Mouse (Mus musculus) cerebellum, adult 2 months (tissue): Measurements from ENCODE around the gene Rbpj. TPM values are rescaled to one million over a fixed set of nuclear protein-coding genes. Genes with fewer than 3 reads are reported as not detected.

Experiments
- DNase-seq, 2 experiments: peaks; one replicate each; pipeline ENCODE4 v3.0.0; 2021
- H3K27ac ChIP-seq: fragments of 200-500 bp; 2 replicates; pipeline ENCODE4 v1.5.1; 2012; ENCODE audit warnings: low read length, control low read depth, inconsistent platforms; ENCODE audit not compliant: insufficient read depth
- H3K27me3 ChIP-seq: fragments of 200-500 bp; 2 replicates; pipeline ENCODE4 v1.6.1; 2012; ENCODE audit warnings: inconsistent platforms, mild to moderate bottlenecking, low read length, moderate library complexity; ENCODE audit not compliant: control insufficient read depth, insufficient read depth
- H3K4me1 ChIP-seq: fragments of 200-500 bp; 2 replicates; pipeline ENCODE4 v1.6.1; 2011; ENCODE audit warnings: low read length; ENCODE audit not compliant: control insufficient read depth, insufficient read depth
- H3K4me3 ChIP-seq: fragments of 200-500 bp; replicated peaks from 2 replicates; pipeline ENCODE3; 2011; ENCODE audit warnings: mild to moderate bottlenecking, low read depth, low read length, control low read depth; ENCODE audit not compliant: insufficient read depth
- CTCF ChIP-seq: fragments of 200-500 bp; IDR thresholded peaks from 2 replicates; pipeline ENCODE4 v1.5.1; 2011; ENCODE audit warnings: low read depth, mild to moderate bottlenecking, control low read depth, low read length, moderate library complexity, borderline replicate concordance; ENCODE audit not compliant: insufficient read depth
- POLR2A ChIP-seq: fragments of 200-500 bp; IDR thresholded peaks from 2 replicates; pipeline ENCODE4 v1.6.1; 2011; ENCODE audit warnings: low read length, control low read depth, borderline replicate concordance; ENCODE audit not compliant: insufficient read depth
- WGBS: fragments of 180-500 bp; shearing (Covaris S2); methylation state at CpG from one replicate; pipeline ENCODE4 v1.1.7; 2018; 5-methylcytosine and 5-hydroxymethylcytosine counted together
- polyA plus RNA-seq: library from polyadenylated mRNA; depleted of rRNA; stranded (reverse); fragments of >200 nt; gene quantifications from 2 replicates; pipeline ENCODE4 v1.2.3, GENCODE M21; 2012

Gene Rbpj
- polyA plus RNA-seq, 1 experiment, result 19.6 TPM

GRCm38 (mm10) chr5:53519131-53519530, 53.2 kb downstream of the Rbpj start:
- no peaks in the 10 kb centered on the region for H3K27me3 ChIP-seq
- peaks cover 6% of the 10 kb centered on the region for H3K4me1 ChIP-seq
- no peak overlapping the region for H3K27ac ChIP-seq
- TF ChIP-seq CTCF, result no peak
- no peak for TF ChIP-seq POLR2A
- 74% methylated on average over 4 of the region's 4 CpGs for WGBS
- DNase-seq, result no peak
- no peak overlapping the region for H3K4me3 ChIP-seq

- WGBS, result 89% methylated on average over 10 of the region's 10 CpGs
- no peak for TF ChIP-seq CTCF
- TF ChIP-seq POLR2A, result no peak
- DNase-seq, result no peak
- Histone ChIP-seq H3K27me3 (no peaks in the 10 kb centered on the region), H3K27ac (no peak overlapping the region), H3K4me1 (peaks cover 10% of the 10 kb centered on the region), H3K4me3 (no peak overlapping the region)
Observed at GRCm38 (mm10) chr5:53519998-53520577, 54.1 kb downstream of the Rbpj start.

GRCm38 (mm10) chr5:53523046-53523445, 57.1 kb downstream of the Rbpj start:
- 41% methylated on average over 3 of the region's 3 CpGs for WGBS
- peaks cover 10% of the 10 kb centered on the region for H3K4me1 ChIP-seq
- H3K4me3 ChIP-seq, result no peak overlapping the region
- no peaks in the 10 kb centered on the region for H3K27me3 ChIP-seq
- DNase-seq, result peak; percentile 26 to 35
- H3K27ac ChIP-seq, result no peak overlapping the region
- no peak for TF ChIP-seq POLR2A
- no peak for TF ChIP-seq CTCF

- 96% methylated on average over 7 of the region's 7 CpGs for WGBS
- no peak for DNase-seq
- no peak overlapping the region for H3K4me3 ChIP-seq
- H3K27ac ChIP-seq, result no peak overlapping the region
- H3K27me3 ChIP-seq, result no peaks in the 10 kb centered on the region
- no peak for TF ChIP-seq CTCF
- TF ChIP-seq POLR2A, result no peak
- peaks cover 10% of the 10 kb centered on the region for H3K4me1 ChIP-seq
Observed at GRCm38 (mm10) chr5:53524162-53524561, 58.2 kb downstream of the Rbpj start.

- H3K27ac ChIP-seq, result no peak overlapping the region
- peak; percentile 8 to 13 for DNase-seq
- no peak overlapping the region for H3K4me3 ChIP-seq
- TF ChIP-seq POLR2A, result no peak
- no peak for TF ChIP-seq CTCF
- WGBS, result 84% methylated on average over 5 of the region's 5 CpGs
- no peaks in the 10 kb centered on the region for H3K27me3 ChIP-seq
- peaks cover 10% of the 10 kb centered on the region for H3K4me1 ChIP-seq
Observed at GRCm38 (mm10) chr5:53524831-53525230, 58.9 kb downstream of the Rbpj start.

GRCm38 (mm10) chr5:53525305-53526069, 59.5 kb downstream of the Rbpj start:
- TF ChIP-seq POLR2A (no peak), CTCF (no peak)
- peak; percentile 67 to 78 for DNase-seq
- peak overlapping the region; percentile 36 for H3K4me3 ChIP-seq
- H3K27ac ChIP-seq, result no peak overlapping the region
- WGBS, result 13% methylated on average over 20 of the region's 20 CpGs
- no peaks in the 10 kb centered on the region for H3K27me3 ChIP-seq
- peaks cover 10% of the 10 kb centered on the region for H3K4me1 ChIP-seq

- H3K27ac ChIP-seq, result no peak overlapping the region
- peaks cover 10% of the 10 kb centered on the region for H3K4me1 ChIP-seq
- H3K4me3 ChIP-seq, result no peak overlapping the region
- no peaks in the 10 kb centered on the region for H3K27me3 ChIP-seq
- TF ChIP-seq CTCF (no peak), POLR2A (no peak)
- WGBS, result 8% methylated on average over 1 of the region's 1 CpGs
- DNase-seq, result no peak
Observed at GRCm38 (mm10) chr5:53526070-53526430, 60.1 kb downstream of the Rbpj start.

- H3K4me1 ChIP-seq, result 0 out of 2 replicates have a peak, but pooled peaks cover 1% of the 10 kb centered on the region
- no peak overlapping the region for H3K4me3 ChIP-seq
- H3K27me3 ChIP-seq, result no peaks in the 10 kb centered on the region; the same call in 1 of the 2 replicates
- no peak for TF ChIP-seq POLR2A
- TF ChIP-seq CTCF, result no peak
- no peak overlapping the region for H3K27ac ChIP-seq
- WGBS, result 80% methylated on average over 1 of the region's 1 CpGs
- DNase-seq, result no peak
Observed at GRCm38 (mm10) chr5:53529846-53530245, 63.9 kb downstream of the Rbpj start.
